Mouse (Mus musculus): ENCODE results near the gene Paqr4.

Paqr4 gene

DNA sequence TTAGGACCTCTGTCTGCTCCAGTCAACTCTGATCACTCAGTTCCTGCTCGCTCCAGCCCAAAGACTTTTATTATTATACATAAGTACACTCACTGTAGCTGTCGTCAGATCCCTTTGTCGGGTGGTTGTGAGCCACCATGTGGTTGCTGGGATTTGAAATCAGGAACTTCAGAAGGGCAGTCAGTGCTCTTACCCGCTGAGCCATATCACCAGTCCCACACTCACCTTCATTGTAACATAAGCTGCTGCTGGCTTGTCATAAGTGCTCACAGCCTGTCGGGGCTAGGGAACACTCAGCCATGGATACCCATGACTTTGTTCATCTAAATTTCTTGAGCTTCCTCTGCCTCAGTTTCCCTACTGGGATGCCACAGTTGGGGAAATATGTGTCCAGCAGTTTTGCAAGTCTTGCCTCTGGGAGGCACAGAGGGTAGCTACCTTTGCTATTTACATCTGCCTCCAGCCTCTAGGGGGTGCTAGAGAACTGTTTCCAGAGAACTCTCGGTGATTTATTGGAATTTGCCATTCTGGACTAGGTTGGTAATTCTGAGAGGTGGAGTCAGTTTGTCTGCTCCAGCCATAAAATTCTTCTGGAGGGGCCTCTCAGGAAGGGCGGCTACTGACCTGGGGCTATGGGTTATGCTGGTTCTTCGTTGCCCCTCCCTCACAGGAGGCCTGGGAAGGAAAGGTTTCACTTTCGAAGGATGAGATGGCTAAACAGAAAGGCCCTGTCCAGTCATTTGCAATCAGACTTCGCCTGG is 8.1 kb upstream of the Paqr4 start:
- peak; percentile 64 to 80 for DNase-seq

DNA sequence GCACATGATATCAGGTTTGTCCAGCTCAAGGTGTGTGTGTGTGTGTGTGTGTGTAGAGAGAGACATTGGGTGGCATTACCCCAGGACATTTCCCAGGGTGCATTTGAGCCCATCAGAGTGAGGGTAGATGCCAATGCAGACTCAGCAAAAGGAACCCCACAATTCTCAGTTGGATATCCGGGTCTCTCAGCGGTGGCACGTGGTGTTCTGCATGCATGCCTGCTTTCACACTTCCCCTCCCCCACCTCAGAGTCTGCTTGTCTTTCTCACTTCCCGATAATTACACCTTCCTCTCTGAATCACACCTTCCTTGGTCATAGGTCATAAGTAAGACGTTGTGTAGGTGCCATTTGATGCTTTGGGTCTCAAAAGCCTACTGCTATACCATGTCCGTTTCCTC is 7.4 kb upstream of the Paqr4 start:
- DNase-seq = no peak

DNA sequence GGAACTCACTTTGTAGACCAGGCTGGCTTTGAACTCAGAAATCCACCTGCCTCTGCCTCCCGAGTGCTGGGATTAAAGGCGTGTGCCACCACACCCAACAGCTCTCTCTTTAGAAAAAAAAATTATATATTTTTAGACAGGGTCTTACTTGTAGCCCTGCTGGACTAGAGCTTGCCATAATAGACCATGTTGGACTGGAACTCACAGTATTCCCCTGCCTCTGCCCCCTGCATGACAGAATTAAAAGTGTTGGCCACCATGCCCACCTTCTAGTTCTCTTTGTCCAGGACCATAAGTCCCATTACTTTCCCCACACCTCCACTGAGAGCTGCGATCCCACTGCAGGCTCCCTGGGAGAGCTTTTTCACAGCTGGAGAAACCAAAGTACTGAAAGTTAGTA is 6.8 kb upstream of the Paqr4 start:
- DNase-seq = no peak

DNA sequence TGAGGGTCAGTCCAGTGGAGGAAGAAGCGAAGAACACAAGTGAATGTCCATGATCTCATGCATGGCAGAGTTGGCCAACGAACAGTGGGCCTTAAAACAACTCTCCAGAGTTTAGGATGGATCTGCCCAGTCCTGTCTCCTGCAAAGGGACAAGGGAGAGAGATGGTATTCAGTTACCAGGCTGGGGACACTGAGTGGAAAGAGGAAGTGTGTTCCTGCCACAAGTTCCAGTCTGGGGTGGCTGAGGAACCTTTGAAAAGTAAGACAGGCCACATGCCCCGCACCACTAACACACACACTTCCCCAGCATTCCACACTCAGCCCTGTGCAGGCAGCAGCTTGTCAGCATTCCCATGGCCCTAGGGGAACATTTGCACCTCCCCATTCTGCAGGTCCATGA is 6.1 kb upstream of the Paqr4 start:
- no peak for DNase-seq

DNA sequence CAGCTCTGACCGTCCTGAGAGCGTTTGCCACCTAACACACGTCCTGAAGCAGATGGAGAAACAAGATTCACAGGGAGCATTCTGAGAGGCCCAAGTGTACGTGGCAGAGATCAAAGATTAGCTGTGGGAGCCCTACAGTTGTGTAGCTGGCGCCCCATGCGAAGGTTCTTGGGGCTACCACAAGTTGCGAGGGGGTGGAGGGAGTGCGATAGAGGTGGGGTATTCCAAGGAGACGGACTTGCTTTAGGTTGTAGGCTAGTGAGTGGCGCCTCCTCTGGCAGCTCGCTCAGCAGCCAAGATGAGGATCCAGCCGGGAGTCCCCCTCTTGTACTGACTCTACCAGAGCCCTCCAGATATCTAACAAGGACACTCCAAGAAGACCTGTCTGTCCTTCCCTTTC is 5.6 kb upstream of the Paqr4 start:
- no peak for DNase-seq

DNA sequence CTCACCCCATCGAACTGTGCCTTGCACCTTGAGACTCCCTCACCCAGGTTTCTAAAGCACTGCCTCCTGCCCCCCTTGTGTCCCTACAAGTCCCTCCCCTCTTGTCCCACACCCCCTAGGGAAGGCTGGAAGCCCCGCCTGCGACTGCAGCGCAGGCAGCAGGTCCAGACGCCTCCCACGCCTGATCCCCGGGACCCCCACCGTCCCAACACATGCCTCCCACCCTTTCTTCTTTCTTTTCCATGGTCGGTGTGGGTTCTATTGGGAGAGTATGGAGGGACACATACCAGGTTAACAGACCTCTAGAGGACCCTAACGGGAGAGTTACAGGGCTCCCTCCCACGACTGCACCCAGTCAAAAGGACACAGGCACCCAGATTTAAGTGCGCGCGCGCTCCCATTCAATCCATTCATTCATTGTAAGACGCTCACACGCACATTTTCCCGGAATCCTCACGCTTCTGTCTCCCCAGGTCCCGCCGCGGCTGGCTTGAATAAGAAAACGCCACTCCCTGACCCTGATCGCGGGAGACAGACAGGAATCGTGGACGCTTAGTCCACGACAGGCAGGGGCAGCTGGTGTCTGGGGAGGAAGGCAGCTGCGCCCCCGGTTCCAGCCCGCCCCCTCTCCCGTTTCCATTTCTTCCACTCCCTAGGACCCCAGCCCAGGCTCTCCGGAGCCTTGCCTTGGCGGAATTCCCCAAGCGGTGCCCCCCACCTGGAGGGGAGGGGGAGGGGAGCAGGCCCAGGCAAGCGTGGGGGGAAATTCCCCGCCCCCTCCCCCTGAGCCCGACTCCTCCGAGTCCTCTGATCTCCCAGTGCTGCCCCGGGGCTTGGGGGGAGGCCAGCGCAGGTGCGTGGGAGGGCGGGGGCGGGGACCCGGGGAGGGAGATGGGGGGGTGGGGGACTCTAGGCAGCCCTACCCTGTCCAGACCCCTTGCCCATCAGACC is 4.9 kb upstream of the Paqr4 start, which contains the start of gene Kremen2:
Gene Kremen2 (minus strand): TSS at position 533 of the 951 bp plus-strand sequence.
- DNase-seq = no peak

DNA sequence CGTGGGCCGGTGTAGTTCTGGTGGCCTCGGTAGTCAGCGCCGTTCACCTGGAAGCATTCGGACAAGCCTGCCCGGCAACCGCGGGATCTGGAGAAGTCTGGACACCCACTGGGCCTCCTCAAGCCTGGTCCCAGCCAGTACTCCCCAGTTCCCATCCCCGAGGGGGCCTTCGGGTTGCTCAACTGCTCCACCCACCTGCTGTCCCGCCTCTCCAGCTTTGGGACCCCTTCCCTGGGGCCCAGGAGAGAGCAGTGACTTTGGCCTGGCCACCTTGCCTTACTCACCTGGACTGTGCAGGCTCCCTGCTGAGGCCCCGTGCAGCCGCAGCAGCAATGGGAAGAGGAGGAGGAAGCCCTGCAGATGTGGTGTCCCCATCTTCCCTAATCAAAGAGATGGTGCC is 4.0 kb upstream of the Paqr4 start:
- no peak for DNase-seq

DNA sequence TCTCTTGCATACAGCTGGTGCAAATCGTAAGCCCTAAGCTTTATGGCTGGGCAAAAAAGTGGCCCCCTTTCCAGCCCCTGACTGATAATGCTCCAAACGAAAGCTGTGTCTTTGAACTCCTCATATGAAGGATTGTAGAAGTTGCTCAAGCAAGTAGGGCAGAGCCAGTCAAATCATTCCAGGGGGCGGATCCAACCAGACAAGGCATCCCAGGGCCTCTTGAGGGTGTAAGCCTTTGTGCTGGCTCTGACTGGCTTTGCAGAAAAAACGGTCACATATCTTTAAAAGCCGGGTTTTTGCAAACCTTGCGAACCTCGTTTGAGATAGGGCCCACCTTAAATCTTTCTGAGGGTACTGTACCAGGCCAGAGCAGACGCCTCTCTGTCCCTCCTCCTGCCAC is 3.4 kb upstream of the Paqr4 start:
- no peak for DNase-seq

DNA sequence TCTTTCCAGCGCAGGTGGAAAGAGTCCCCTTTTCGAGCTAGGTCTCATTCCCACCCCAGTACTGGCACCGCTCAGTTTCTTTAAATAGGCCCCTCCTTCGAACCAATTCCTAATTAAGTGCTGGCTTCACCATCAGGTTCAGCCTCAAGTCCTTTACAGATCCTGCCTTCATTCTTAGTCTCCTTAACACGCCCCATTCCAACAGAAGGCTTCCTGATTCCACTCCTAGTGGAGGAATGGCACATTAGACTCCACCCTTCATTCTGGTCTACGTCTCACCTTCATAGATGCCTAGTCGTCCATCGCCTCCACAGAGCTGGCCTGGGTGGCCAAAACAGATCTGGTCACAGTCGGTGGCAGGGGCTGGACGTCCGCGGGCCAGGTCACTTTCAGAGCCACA is 2.3 kb upstream of the Paqr4 start:
- DNase-seq = no peak

DNA sequence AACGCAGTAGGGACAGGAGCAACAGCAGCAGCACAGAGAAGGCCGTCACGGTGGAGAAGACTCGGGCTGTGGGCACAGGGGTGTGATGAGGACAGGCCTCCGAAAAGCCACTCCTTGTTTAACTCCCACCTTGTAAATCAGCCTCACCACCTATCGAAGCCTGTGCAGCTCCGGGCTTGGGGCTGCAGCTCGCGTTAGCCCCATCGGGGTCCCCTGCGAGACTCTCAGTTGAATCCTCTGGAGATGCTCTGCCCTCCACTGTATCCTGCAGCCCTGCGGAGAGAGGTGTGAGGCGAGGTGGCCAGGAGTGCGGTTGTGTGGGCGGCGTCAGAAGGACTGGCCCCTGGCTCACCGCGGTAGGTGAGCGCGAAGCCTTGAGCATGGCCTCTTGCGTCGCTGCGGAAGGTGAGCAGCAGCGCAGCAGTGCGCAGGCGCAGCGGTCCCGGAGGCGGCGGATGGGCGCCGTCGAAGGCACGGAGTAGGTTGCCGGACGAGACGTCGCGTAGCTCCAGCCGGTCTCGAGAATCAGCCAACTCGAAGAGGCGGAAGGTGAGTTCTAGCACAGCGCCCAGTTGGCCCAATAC is 1.6 kb upstream of the Paqr4 start:
- DNase-seq = no peak

DNA sequence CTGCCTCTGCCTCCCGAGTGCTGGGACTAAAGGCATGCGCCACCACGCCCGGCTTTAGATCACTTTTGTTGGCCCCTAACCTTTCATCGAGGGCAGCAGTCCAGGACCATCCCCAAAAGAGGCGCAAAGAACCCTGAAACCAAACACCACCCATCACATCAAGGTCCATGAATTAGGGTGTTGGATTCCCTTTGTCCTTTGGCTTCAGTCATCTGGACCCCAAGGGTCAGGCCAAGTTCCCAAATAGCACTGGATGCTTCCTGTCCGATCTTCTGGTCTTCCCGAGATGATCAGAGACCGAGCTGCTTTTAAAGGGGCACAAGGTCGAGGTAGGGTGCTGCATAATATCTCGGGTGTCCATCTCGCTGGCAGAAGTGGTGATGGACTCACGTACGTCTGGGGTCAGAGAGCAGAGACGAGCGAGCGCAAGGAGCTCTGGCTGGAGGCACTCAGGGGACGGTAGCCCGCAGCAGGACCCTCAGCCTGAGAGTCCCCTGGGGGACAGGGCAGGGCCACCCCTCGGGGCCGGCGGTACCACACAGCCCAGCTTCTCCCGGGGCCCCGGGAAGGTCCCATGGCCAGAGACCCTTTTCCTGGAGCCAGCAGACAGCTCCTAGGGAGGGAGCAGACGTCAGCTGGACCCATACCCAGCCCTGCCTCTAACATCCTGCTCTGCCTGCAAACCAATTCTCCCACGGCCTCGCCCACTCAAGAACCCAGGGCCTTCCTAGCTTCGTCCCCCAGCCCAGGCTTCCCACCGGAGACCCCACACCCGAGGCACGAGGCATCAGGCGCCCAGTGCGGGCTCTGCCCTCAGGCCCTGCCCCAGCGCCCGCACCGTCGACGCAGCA is 917 bp upstream of the Paqr4 start:
- DNase-seq = no peak

DNA sequence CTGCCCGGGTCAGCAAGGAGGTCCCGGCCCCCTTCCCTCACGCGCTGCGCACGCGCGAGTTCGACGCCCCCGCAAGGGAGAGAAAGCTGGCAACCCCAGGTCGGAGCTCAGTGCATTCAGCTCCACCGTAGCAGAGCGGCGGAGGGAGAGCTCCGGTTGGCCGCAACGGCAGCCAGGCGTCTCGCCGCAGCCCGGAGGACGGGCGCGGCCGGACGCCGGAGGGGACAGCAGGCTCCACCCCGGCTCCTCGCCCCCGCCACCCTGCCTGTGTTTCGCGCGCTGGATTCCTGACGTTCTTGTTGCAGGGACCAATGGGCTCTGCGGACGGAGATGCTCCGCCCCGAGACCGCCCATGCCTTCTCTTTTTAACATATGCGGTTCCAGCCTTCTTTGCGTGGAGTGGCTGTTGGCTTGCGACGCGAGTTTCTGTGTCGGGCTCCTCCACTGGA is 507 bp downstream of the Paqr4 start:
- DNase-seq = peak; percentile 92 to 94

DNA sequence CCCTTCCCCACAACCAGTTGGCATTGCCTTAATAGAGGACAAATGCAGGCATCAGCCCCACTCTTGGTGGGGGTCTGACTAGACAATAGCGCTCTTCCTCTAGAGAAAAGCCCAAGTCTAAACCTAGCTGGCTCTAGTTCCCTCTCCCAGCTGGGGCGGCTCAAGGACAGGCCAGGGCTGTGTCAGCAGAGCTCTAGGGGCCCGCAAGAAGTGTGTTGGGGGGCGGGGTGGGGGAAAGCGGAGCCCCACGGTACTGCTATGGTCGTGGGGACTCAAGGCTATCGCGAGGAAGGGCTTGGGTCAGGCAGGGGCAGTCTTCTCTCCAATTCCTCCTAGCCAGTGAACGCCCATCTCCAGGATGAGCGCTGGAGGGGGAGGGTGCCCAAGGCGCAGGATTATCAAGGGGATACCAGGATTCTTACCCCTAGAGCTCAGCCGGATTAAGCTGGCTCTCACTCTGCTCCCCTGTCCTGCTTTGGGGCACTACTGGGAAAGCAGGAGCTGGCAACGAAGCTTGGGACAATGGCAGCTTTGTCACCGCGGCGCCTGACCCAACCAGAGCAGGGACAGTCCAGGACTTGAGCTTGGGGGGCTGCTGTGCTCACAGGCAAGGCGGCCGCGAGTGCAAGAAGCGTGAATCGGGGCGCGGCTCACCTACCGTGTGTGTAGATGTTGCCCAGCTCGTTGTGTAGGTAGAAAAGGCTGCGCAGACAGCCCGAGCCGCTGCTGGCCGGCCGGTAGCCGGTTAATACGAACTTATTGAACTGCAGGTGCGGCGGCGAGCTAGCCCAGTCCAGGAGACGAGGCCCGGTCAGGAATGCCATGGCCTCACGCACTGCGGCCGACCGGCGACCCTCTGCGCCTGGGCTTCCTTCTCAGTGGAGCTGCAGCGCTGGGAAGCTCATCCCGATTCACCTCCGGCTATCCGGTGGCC is 1.2 kb downstream of the Paqr4 start:
- peak in 1 of 2 experiments; percentile 35 for DNase-seq

DNA sequence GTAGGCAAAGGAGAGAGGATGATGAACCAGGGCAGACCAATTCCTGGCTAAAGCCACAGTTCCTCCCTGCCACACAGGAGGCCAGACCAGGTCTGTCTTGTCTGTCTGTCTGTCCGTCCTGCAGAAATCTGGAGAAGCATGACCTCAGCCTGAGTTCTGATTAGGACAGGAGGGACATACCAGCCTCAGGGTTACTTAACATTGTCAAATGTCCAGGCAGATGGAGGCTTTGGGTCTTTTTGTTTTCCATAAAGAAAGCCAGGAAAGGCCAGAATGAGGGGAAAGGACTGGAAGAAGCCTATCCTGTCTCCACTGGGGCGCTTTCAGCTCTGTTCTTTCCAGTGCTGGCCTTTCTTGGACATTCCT is 1.8 kb downstream of the Paqr4 start:
- DNase-seq = no peak

DNA sequence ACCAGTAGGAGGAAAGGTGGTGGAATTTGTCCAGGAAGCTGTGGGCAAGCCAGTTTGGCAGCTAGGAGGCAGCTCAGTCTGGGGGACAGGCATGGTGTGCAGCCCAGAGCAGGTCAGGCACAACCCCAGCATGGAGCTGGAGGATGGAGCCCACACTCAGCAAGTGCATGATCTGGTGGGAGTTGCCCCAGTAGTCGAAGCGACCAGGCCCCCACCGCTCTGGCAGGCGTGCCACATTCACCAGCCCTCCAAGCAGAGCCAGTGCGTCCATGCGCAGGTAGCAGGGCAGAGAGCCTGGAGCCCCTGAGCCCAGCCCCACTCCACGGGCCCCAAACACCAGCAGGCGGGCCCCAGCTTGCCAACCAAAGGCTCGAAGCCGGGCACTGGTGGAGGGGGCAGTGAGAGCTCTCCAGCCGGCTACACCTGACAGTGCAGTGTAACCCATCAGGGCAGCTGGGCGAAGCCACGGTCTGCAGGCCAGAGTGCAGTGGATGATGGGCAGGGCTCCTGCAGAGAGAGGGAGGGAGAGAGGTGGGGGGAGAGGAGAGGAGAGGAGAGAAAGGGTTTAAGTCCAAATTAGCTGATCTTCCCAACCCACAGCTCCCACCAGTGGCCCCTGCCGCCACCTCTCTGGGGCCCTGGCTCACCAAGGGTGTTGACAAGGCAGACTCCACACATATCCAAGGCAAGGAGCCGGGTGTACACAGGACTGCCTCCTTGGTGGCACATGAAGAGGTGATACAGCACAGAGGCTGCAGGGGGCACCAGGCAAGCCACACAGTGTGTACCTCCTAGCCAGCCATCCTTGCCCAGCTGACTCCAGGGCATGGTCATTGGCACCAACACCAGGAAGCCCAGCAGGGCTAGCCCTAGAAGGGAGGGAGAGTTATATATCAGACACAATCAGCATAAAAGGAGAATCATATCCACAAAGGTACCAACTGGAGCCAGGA is 2.9 kb downstream of the Paqr4 start:
- DNase-seq = no peak

DNA sequence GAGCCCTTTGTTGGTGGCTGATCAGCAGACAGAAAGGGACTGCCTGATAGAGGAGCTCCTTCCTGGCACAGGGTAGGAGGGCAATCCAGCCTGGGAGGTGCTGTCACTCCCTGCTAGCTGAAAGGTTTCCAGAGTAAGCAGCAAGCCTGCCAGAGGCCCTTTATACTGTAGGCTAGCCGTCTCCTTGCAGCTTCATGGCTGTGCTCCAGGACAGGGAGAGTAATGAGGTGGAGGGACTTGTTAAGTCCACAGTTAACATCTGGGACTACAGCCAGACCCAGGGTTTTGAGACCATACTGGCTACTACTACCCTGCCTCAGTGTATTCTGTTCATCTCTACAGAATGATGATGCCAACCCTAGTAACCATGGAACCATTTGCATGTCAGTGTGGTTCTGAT is 6.3 kb downstream of the Paqr4 start:
- DNase-seq = no peak

DNA sequence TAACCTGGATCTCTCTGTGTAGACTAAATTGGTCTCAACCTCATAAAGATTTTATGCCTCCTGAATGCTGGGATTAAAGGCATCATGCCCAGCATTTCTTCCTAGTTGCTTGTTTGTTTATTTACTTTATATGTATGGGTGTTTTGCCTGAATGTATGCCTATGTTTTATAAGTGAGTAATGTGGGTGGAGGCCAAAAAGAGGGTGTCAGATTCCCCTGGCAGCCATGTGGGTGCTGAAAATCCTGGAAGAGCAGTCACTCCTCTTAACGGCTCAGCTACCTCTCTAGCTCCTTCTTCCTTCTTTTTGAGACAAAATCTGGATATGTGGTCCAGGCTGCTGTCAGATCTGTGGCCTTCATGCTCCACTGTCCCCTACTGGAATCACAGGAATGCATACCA is 10.2 kb downstream of the Paqr4 start:
- no peak for DNase-seq

DNA sequence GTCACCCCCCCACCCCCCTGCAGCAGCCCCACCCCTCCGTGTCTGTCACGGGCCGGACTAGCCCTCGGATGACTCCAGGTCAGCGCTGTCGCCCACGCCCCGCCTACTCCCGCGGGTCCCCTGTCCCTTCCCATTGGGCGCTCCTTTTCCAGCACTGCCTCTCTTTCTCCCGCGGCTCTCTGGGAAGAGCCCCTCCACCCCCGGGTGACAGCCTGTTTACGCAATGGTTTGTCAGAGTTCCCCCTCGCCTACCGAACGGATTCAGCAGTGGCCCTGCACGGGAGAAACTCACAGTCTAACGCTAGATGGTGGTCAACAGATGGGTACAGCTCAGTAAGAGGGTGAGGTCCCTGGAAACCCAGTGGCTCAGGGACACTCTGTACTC is 13.9 kb downstream of the Paqr4 start:
- peak; percentile 47 to 66 for DNase-seq

DNA sequence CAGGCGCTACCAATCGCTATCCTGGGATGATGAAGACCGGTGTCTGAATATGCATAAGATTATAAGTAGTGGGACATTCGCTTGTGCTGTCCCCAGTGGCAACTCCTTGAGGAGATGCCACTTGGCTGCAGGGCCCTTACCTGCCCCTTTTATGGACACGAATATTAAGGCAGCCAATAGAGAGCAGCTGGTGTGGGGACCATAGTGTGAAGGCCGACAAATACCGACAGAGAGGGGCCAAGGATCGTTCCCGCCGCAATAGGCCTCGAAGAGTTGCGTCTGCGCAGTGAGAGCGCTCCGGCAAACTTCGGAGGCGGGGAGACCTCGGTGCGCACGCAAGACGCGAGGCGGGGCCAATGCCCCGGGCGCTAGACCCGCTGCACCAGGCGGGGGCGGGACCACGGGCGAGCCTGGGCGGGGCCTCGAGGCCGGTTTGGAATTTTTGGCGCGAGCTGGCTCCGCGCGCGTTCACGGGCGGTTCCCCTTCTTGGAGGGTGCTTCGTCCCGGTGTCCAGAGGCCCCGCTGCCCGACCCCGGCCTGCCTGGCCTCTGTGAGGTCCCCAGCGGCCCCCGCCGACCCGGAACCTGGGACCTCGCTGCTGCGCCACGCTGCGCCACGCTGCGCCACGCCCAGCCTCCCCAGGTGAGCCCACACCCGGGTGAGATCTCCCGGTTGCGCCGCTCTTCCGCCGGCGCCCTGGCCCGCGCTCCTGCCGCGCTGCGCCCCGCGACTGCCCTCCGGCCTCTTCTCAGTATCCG is 14.5 kb downstream of the Paqr4 start, which contains the start of gene Pkmyt1:
Gene Pkmyt1 (plus strand): TSS at position 338 of the 759 bp plus-strand sequence.
- DNase-seq = peak; percentile 91 to 95

All from cerebellum, postnatal 36 days (tissue).